Mouse (Mus musculus) testis, adult 2 months (tissue): ENCODE results near the gene Col23a1.

Experiments used
- CTCF ChIP-seq: fragments of 200-500 bp; IDR thresholded peaks from 2 replicates; pipeline ENCODE4 v1.5.1; 2012; ENCODE audit warnings: low read depth, mild to moderate bottlenecking, inconsistent platforms, low read length, moderate library complexity; ENCODE audit not compliant: control insufficient read depth, insufficient read depth, insufficient replicate concordance
- POLR2A ChIP-seq: fragments of 200-500 bp; IDR thresholded peaks from 2 replicates; pipeline ENCODE4 v1.6.1; 2012; ENCODE audit warnings: low read depth, mild to moderate bottlenecking, inconsistent platforms, low read length, moderate library complexity; ENCODE audit not compliant: control insufficient read depth

DNA sequence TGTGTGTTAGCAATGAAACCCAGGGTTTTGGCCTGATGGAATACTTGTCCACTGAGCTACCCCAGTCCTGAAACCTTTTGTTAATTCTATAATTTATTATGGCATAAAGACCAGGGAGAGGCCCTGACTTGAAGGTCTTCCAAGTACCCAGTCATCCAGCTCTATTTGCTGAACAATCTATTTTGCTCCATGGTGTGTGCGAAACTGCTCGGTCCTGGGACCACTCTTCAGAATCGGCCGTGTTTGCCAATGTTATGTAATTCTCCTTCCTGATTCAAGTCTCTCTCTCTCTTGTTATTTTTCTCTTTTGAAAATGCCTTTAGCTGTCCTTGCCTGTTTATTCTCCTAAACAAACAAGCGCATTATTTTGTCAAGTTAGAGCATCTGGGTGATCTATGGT is 108.4 kb downstream of the Col23a1 start:
- no peak for TF ChIP-seq CTCF
- no peak for TF ChIP-seq POLR2A
